ENCODE assay signal across 9 mouse cellular contexts in the genomic region with DNA sequence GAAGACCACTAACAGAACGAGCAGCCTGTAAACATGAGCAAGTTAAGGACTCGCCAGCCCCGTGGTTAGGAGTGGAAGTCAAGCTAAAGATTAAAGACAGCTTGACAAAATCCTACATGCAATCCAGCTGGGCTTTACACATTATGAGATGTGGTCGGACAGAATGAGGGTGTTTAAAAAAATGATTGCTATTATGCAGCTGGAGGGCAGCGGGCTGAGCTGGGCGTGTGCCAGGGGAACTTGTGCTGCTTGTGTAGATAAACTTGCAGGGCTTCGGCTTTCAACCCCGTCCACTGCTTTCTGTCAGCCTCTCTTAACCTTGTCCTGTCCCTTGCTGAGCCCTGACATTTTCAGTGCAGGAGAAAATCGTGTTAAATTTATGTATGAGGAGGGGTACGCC.
DNase-seq lines count a peak whose midpoint lies in the region; ATAC-seq lines count a peak whose summit lies in the region.
"Had no signal": no experiment of that assay in that cellular context is flagged by ENCODE, and none has a peak within 500 bp of the region (broad histone marks: within the 10 kb centered on the region; RNA-seq: fewer than 3 reads in every experiment).

No protein-coding gene starts in this region.

- H3K4me1 ChIP-seq in stomach, embryonic 16.5 days (ENCODE audit: control insufficient read depth, insufficient read depth, low read length): peaks cover 18% of the 10 kb centered on the region
- H3K4me1 ChIP-seq in midbrain, embryonic 11.5 days (ENCODE audit: control insufficient read depth, insufficient read depth, low read length): no peaks in the 10 kb centered on the region

- no peak overlapping the region for H3K9ac ChIP-seq in stomach, embryonic 16.5 days (ENCODE audit: low read length)
- H3K9ac ChIP-seq in midbrain, embryonic 11.5 days (ENCODE audit: low read length): no peak overlapping the region

- H3K27me3 ChIP-seq in stomach, embryonic 16.5 days (ENCODE audit: control insufficient read depth, insufficient read depth, low read length): no peaks in the 10 kb centered on the region
- H3K27me3 ChIP-seq in midbrain, embryonic 11.5 days (ENCODE audit: control insufficient read depth, insufficient read depth, low read length): no peaks in the 10 kb centered on the region

- H3K9me3 ChIP-seq in stomach, embryonic 16.5 days (replicated peaks; ENCODE audit: control insufficient read depth, low read length): no peaks in the 10 kb centered on the region
- no peaks in the 10 kb centered on the region for H3K9me3 ChIP-seq in midbrain, embryonic 11.5 days (ENCODE audit: control insufficient read depth, low read length)

- peak overlapping the region; percentile 7 for H3K4me2 ChIP-seq in stomach, embryonic 16.5 days (ENCODE audit: low read depth, low read length)
- H3K4me2 ChIP-seq in midbrain, embryonic 11.5 days: no peak overlapping the region

- H3K36me3 ChIP-seq in stomach, embryonic 16.5 days (ENCODE audit: control insufficient read depth, insufficient read depth, low read length): no peaks in the 10 kb centered on the region
- no peaks in the 10 kb centered on the region for H3K36me3 ChIP-seq in midbrain, embryonic 11.5 days (ENCODE audit: control insufficient read depth, insufficient read depth, low read length)

- DNase-seq in retina, postnatal 1 day: peak; percentile 53
- no peak for DNase-seq in retina, embryonic 14.5 days (ENCODE audit: low spot score)
- DNase-seq in heart, adult 18-20 months: peak; percentile 36 to 46
- DNase-seq in kidney, postnatal 14 days: peak; percentile 72
- no peak for DNase-seq in left cerebral cortex, postnatal 14 days (ENCODE audit: low spot score in 2 of 2)
- DNase-seq in midbrain, embryonic 11.5 days (ENCODE audit: low spot score, missing footprints): no peak

- no peak for ATAC-seq in stomach, embryonic 16.5 days (ENCODE audit: insufficient read depth, low FRiP score)
- no peak for ATAC-seq in megakaryocyte, adult 5-6 weeks (ENCODE audit: poor library complexity, severe bottlenecking)
- ATAC-seq in midbrain, embryonic 11.5 days (ENCODE audit: low FRiP score): no peak
- ATAC-seq: inflammation-experienced regulatory T-cells, adult 6 months had no signal

- H3K27ac ChIP-seq in stomach, embryonic 16.5 days (ENCODE audit: low read length): no peak overlapping the region
- no peak overlapping the region for H3K27ac ChIP-seq in midbrain, embryonic 11.5 days (ENCODE audit: low read depth, low read length)

- 15% methylated on average over 10 of the region's 10 CpGs for WGBS in stomach, embryonic 16.5 days
- WGBS in midbrain, embryonic 11.5 days: 77% methylated on average over 10 of the region's 10 CpGs

- intact Hi-C loops in left cerebral cortex, postnatal 14 days (cut with DNase I): no loop called here

- H3K4me3 ChIP-seq in stomach, embryonic 16.5 days (replicated peaks; ENCODE audit: low read length): no peak overlapping the region
- H3K4me3 ChIP-seq in midbrain, embryonic 11.5 days (ENCODE audit: low read depth, low read length): no peak overlapping the region

Comparison
In these comparisons a context has a peak if more than half of its experiments do, and no peak if none do; other contexts are left out.
1. DNase-seq: peak in retina, postnatal 1 day (single experiment), heart, adult 18-20 months (2 of 2) and kidney, postnatal 14 days (single experiment); none in retina, embryonic 14.5 days (single experiment), left cerebral cortex, postnatal 14 days (0 of 2) and midbrain, embryonic 11.5 days (single experiment).